Mouse (Mus musculus) central nervous system, embryonic 11.5 days (tissue): ENCODE results near the gene Ahcyl1. TPM values are rescaled to one million over a fixed set of nuclear protein-coding genes. Genes with fewer than 3 reads are reported as not detected.

Experiments used
- polyA plus RNA-seq: library from polyadenylated mRNA; depleted of rRNA; stranded (reverse); fragments of >200 nt; gene quantifications from 2 replicates; pipeline ENCODE4 v1.2.3, GENCODE M21; 2012; rRNA removed

Ahcyl1 gene
- polyA plus RNA-seq = 122 and 155 TPM in 2 replicates

DNA sequence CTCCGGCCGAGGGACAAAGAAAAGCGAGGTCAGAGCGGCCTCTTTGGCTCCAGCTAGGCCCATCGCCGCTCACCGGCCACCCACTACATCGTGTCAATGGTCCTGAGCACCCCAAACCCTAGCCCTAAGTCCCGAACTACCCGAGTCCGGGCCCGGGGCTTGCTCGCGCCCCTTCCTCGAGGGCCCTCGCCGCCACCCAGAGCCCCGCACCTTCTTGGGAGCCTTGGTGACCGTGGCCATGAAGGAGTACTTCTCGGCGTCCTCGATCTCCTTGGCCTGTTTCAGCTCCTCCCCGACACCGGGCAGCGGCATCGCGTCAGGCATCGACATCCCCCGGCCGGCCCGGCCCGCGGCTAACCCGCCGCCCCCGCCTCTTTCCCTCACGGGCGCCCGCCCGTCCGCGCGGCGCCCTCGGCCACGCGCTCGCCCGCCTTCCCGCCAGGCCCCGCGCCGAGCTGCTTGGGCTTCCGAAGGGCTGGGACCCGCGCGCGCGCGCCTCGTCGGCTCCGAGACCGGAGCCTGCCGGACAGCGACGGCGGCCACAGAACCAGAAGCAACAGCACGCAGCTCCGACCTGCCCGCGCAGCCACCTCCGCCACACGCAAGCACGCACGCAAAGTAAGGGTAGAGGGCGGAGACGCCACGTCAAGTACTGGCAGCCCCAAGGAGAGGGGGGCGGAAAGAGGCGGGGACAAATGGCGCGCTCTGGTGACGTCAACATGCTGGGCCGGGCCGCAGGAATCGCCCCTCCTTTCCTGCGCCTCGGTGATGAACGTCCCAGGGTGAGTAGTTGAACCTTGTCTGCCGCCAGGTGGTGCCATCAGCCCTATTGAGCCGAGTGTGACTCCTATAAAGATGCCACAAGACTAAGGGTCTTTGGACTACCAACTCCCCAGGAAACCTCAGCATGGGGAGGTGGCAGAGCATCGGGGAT is at the start of gene Ahcyl1:
Gene Ahcyl1 (minus strand): TSS at position 613 of the 934 bp plus-strand sequence.

DNA sequence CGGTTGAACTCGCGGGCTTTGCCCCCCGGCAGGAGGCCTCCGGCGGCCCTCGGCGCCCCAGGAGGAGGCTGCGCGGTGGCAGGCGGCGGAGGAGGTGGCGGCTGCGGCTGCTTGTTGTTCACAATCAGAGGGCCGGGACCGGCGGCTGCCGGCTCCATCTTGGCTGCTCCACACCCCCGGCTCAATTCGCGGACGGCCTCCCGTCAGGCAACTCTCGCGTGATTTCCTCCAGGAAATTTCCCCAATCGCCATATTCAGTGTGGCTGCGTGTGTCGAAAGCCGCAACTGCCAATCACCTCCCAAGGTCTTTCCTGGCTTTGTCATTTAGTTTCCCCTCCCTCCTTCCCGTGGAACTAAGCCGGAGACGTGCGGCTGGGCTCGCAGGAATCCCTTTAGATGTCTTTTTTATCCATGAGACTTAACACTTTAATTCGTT is 64.8 kb downstream of the Ahcyl1 start, which contains the start of gene Strip1:
Gene Strip1 (minus strand): TSS at position 172 of the 436 bp plus-strand sequence.

DNA sequence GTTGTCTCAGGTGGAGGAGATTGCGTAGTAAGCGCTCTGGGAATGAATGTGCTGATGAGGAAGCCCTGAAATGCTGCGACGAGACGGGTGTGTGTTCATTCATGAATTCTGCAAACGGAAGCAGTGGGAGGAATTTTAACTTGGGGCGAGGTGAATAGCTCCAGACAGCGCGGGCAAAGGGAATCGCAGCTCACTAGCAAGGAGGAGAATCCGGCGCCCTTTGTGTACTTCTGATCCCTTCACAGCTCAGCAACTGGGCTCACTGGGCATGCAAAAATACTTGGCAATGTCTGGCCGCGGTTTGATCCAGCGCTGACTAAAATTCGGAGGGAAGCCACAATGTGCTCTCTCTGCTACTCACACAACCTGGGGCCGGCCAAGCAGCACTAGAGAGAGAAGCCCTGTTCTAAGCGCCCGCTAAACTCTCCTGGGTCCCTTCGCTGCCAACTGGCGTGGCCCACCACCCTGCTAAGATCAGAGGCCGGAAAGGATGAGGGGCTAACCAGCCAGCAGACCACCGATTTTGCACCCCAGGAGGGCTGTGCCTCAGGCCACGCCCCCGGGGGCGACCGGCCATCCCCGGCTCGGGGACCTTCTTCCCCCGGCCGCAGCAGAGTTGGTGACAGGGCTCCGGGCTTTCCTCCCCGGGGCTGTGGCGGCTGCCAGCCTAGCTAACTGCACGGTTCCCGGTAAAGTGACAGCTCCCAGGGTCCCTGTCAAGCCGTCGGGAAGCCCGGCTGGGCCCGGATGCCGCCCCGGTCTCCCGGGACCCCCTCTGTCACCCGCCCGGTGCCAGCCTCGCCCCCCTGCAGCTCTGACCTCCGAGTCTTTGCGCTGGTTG is 65.5 kb downstream of the Ahcyl1 start, which contains the start of gene Gm10961:
Gene Gm10961 (plus strand): TSS at position 641 of the 841 bp plus-strand sequence.

Other genes with a start within 250 kb of the Ahcyl1 start
- 0.32 and 0.58 TPM in 2 replicates for gene Kcnc4, start 237.0 kb downstream of the Ahcyl1 start, polyA plus RNA-seq
- gene Slc6a17, start 178.5 kb downstream of the Ahcyl1 start, polyA plus RNA-seq = 4.0 and 6.7 TPM in 2 replicates
- 0.17 and 0.61 TPM in 2 replicates for gene Ubl4b, start 141.5 kb downstream of the Ahcyl1 start, polyA plus RNA-seq
- gene Alx3, start 101.5 kb downstream of the Ahcyl1 start, polyA plus RNA-seq = 5.8 and 8.5 TPM in 2 replicates
- gene Gm10961, start 65.2 kb downstream of the Ahcyl1 start, polyA plus RNA-seq = not detected in 2 replicates
- 88.3 and 97.6 TPM in 2 replicates for gene Strip1, start 64.9 kb downstream of the Ahcyl1 start, polyA plus RNA-seq
- 5.8 and 6.5 TPM in 2 replicates for gene Csf1, start 63.9 kb upstream of the Ahcyl1 start, polyA plus RNA-seq
- gene Eps8l3, start 180.7 kb upstream of the Ahcyl1 start, polyA plus RNA-seq = 0.05 TPM in 1 of 2 replicates, not detected in the other
- 118 and 190 TPM in 2 replicates for gene Gstm5, start 199.3 kb upstream of the Ahcyl1 start, polyA plus RNA-seq
- gene Gstm7, start 235.3 kb upstream of the Ahcyl1 start, polyA plus RNA-seq = 45.9 and 46.4 TPM in 2 replicates
- 6.6 and 7.8 TPM in 2 replicates for gene Gstm6, start 247.2 kb upstream of the Ahcyl1 start, polyA plus RNA-seq